Mouse (Mus musculus): ENCODE data around the gene 5430419D17Rik.

Gene 5430419D17Rik

GRCm38 (mm10) chr7:131314493-131314892, 140.3 kb downstream of the 5430419D17Rik start:
- no peak for DNase-seq (ENCODE audit: extremely low read depth, low read depth, low spot score)

GRCm38 (mm10) chr7:131317587-131317986, 143.4 kb downstream of the 5430419D17Rik start:
- DNase-seq (ENCODE audit: extremely low read depth, low read depth, low spot score), result no peak

DNA sequence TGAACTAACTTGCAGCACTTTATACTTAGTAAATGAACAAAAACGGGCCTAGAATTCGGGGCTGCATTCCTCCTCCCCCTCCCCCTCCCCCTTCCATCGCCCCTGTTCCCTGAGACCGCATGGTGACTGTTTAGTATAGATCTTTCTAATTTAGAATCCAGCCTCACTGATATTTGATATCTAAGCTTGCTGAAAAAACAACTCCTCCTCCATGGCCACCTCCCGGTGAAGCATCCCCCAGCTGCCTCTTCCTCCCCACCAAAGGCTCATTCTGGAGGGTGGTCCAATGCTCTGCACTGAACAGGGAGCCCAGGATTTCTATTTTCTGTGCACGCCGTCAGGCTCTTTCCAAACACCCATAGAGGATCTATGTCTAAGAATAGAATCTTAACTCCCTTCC, 144.1 kb downstream of the 5430419D17Rik start:
- DNase-seq (ENCODE audit: extremely low read depth, low read depth, low spot score), result no peak

GRCm38 (mm10) chr7:131322192-131322591, 148.0 kb downstream of the 5430419D17Rik start, which contains the start of gene Cuzd1:
TSS of gene Cuzd1 (minus strand) at chr7:131322292.
- DNase-seq (ENCODE audit: extremely low read depth, low read depth, low spot score), result no peak

- no peak for DNase-seq (ENCODE audit: extremely low read depth, low read depth, low spot score)
Measured at GRCm38 (mm10) chr7:131327054-131327453, 152.9 kb downstream of the 5430419D17Rik start.

DNA sequence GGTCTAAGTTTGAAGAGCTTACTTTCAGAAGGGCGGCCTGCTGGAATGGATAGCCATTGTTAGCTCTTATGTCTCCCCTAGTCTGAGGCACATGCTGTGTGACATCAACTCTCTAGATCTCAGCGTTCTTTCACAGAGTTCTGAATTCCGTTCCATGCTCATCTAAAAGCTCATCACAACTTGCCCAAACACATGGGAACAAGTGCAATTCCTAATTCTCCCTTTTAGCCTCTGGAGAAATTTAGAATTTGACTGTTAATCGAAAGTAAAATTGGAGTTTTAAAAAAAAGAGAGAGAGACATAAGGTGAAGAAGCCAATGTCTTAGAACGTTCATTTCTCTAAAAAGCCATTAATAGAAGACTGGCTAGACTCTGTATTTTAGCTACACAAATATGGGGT, 155.2 kb downstream of the 5430419D17Rik start, which contains the start of gene Fam24b:
Gene Fam24b, minus strand, starts transcription at position 101 of the 400 bp plus-strand sequence.
- no peak for DNase-seq (ENCODE audit: extremely low read depth, low read depth, low spot score)

GRCm38 (mm10) chr7:131331688-131332087, 157.5 kb downstream of the 5430419D17Rik start:
- DNase-seq (ENCODE audit: extremely low read depth, low read depth, low spot score), result no peak

DNA sequence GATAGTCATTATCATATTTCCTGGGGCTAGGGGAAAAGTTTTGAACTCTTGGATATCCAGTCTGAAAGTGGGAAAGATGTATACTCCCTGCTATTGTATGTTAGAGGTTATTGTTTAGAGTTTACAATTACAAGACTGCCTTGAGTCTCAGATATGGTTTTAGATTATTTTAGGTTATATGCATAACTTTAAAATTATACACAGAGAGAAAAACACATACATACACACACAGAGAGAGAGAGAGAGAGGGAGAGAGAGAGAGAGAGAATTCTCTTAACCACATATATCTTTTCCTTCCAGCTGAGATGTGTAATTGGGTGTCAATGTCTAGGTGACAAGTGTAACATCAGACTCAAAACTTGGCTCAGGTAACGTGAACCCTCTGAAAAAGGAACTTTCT, 159.4 kb downstream of the 5430419D17Rik start, which contains the start of gene Fam24a:
Gene Fam24a, plus strand, starts transcription at position 301 of the 400 bp plus-strand sequence.
- DNase-seq (ENCODE audit: extremely low read depth, low read depth, low spot score), result no peak

DNA sequence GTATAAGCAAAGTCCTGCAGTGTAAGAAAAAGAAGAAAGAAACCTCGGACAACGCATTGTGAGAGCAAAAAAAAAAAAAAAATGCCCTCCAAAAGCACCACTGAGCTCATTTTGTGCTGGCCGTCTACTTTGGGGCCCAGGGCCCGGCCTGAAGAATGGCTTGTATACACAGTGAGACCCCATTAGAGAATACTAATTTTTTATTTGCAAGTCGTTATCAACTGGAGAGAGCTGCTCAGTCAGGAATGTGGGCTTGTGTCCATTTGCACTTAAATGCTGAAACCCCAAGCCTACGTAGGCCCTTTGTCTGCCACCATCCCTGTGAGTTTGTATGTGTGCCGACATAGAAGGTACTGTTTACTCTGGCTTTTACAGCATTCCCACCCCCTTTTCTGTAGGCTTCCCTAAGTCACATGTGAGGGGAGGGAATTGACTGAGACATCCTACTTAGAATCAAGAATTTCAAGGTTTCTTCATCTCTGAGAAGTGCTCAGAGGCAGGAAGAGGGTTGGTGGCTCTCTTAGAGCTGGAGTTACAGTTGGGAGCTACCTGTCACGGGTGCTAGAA, 163.4 kb downstream of the 5430419D17Rik start:
- no peak for DNase-seq (ENCODE audit: extremely low read depth, low read depth, low spot score)

DNA sequence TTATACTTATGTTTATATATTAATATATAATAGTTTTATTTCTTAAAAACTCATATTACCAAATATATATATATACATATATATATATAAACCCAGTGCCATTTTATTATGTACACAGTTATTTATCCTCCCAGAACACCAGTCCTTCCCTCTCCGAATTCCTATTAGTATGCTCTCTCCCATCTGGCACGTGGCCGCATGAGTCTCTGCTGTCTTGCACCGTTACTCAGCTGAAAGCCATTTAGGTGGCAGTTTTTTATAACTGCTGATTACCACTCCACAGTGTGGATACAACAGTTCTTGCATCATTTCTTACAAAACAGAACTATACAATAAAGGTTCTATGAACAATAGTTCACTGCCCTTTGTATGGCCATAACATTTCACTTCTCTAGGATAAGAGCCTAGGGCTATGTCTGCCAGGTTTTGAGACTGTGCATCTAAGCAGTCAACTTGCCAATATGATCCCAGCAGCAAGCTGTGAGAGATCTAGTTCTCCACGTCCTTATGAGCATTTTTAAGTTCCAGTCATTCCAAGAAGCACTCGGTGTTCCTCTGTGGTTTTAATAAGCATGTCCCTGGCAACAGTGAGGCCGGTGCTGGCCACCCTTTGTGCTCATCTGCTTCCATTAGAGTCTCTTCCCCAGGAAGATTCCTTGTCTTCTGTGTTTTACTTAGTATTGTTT, 171.8 kb downstream of the 5430419D17Rik start:
- DNase-seq (ENCODE audit: extremely low read depth, low read depth, low spot score), result no peak

Measured in fat pad, adult 2 months (tissue).